Mouse (Mus musculus) left cerebral cortex, postnatal 4 days (tissue): ENCODE data around the gene Ms4a6b. TPM values are rescaled to one million over a fixed set of nuclear protein-coding genes. Genes with fewer than 3 reads are reported as not detected.
"Not testable (repeated sequence)": the region's sequence is repeated elsewhere in the genome, so short reads cannot be mapped to it uniquely, and the experiment has no call there.

Experiments used
- DNase-seq: peaks from one replicate; pipeline ENCODE4 v3.0.0-alpha.2; 2022
- intact Hi-C: fragments of 180-260 bp; cut with DNase I; formaldehyde crosslinking; loops from one replicate; pipeline ENCODE4 v1.15.1; 2025
- total RNA-seq, 2 experiments: library from RNA; stranded (reverse); gene quantifications; 2 replicates each; pipeline ENCODE4 v1.2.3; 2021

Gene Ms4a6b
- total RNA-seq = 1 to 10 TPM; 1.0 to 1.4 TPM

DNA sequence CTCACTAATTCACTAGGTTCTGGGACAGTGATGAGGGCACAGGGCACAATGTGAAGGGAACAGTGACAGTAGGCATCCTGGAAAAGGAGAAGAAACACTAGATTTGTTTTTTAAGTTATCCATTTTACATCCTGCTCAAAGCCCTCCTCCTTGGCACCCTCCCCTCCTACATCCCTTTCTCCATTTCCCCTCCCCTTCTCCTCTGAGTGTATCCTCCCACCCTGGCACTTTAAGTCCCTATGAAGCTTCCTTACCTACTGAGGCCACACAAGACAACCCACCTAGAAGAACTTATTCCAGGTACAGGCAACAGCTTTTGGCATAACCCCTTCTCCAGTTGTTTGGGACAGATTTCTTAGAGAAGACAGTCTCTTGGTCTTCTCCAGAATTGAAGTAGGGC lies at the start of gene Ms4a6b:
Gene Ms4a6b (plus strand): TSS at position 267 of the 400 bp plus-strand sequence.
- DNase-seq = no peak

GRCm38 (mm10) chr19:11468361-11468760 lies 48.0 kb upstream of the Ms4a6b start:
- DNase-seq, intact Hi-C loops: not testable (repeated sequence)

More for the DNA sequence above, at the start of gene Ms4a6b:
- intact Hi-C loops = no loop called here

DNA sequence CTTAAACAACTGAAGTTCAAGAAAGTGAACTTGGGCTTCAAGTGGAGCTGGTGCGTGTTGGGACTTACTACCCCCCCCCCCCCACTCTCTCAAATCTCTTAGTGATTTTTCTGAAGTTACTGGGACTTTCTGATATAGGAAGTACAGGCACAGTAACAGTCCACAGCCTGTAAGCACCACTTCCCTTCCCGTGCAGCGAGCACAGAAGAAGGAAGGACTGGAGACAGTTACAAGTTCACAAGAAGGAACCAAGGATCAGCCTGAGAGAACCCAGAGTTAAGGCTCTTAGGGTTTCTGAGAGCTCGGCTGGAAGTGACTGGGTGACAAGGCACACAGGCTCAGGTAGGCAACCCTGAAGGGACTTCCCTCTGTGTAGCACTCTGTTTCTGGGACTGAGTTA lies 47.1 kb upstream of the Ms4a6b start, which contains the start of gene Ms4a6c:
Gene Ms4a6c (plus strand): TSS at position 152 of the 400 bp plus-strand sequence.
- DNase-seq, intact Hi-C loops: not testable (repeated sequence)

GRCm38 (mm10) chr19:11479714-11480113 lies 36.6 kb upstream of the Ms4a6b start:
- no peak for DNase-seq
- intact Hi-C loops = no loop called here

GRCm38 (mm10) chr19:11482684-11483083 lies 33.6 kb upstream of the Ms4a6b start:
- DNase-seq = no peak
- intact Hi-C loops = no loop called here

- DNase-seq = no peak
- intact Hi-C loops = no loop called here
Observed at GRCm38 (mm10) chr19:11483941-11484340, 32.4 kb upstream of the Ms4a6b start.

DNA sequence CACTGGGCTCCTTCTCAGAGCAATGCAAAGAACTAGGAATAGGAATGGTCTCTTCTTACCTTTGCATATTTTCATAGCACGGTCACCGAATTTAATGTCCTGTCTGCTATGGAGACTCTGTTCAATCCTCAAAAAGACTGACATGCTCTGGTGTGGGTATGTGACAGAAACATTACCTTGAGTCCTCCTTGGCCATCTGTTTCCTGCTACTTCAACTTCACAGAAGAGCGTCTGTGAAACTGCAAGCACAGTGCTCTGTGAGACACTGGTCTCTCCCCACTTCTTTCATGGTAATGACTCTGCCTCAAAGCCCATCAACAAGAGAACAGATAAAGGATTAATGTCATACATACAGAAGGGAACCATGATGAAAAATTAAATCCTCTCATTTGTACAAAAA lies 31.9 kb upstream of the Ms4a6b start:
- intact Hi-C loops = no loop called here
- DNase-seq = no peak

GRCm38 (mm10) chr19:11485266-11485665 lies 31.0 kb upstream of the Ms4a6b start:
- no peak for DNase-seq
- intact Hi-C loops = no loop called here

- intact Hi-C loops = no loop called here
- DNase-seq = no peak
Observed at GRCm38 (mm10) chr19:11485746-11486145, 30.6 kb upstream of the Ms4a6b start, which contains the start of gene Gm8369. Gm8369 (plus strand) TSS chr19:11485938.

GRCm38 (mm10) chr19:11486599-11486998 lies 29.7 kb upstream of the Ms4a6b start:
- DNase-seq = no peak
- intact Hi-C loops = no loop called here

DNA sequence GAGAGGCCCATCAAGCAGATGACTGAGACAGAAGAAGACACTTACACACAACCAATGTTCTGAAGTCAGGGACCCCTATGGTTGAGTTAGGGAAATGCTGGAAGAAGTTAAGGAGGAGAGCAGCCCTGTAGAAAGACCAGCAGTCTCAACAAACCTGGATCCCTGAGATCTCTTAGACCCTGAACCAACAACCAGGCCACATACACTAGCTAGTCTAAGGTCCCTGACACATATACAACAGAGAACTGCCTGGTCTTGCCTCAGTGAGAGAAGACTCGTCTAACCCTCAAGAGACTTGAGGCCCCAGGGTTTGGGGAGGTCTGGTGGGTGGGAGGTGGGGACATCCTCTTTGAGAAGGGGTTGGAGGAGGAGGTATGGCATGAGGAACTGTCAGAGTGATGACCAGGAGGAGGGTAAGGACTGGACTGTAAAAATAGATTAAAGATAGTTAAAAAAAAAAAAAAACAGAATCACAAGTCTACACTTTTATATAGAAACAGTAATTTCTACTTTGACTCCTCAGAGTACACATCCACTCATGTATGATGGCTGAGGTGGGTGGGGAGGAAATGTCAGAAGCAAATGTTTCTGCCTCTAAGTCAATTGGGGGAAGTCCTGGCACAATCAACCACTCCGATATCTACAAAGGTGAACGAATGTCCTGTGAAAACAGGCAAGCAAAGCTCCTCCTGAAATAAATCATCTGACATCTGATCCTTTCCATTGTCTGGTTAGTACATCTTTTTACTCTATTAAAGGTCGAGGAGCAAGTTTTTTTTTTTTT lies 24.7 kb upstream of the Ms4a6b start:
- DNase-seq = no peak
- intact Hi-C loops = no loop called here

DNA sequence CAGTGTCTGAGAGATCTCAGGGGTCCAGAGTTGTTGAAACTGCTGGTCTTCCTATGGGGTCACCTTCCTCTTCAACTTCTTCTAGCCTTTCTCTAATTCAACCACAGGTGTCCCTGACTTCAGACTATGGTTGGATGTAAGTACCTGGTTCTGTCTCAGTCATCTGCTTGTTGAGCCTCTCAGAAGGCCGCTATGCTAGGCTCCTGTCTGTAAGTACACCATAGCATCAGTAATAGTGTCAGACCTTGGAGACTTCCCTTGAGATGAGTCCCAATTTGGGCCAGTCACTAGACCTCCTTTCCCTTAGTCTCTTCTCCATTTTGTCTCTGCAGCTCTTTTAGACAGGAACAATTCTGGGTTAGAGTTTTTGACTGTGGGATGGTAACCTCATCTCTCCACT lies 23.6 kb upstream of the Ms4a6b start:
- no peak for DNase-seq
- intact Hi-C loops = no loop called here

DNA sequence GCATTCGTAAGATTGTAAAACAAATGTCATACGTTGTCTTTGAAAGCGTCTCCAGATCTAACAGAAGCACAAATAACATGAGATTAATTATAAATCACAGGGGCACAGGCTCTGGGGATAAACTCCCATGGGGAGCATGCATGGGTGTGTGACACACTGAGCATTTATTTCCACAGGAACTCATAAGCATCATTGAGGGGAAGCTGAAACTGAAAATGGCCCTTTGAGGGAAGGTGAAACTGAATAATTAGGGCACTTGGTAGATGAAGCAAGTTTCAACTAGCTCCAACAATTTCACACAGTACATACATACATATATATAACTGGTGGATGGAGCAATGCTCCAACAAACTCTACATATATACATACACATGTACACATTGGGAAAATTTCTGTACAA lies 21.8 kb upstream of the Ms4a6b start:
- intact Hi-C loops = no loop called here
- DNase-seq = no peak

DNA sequence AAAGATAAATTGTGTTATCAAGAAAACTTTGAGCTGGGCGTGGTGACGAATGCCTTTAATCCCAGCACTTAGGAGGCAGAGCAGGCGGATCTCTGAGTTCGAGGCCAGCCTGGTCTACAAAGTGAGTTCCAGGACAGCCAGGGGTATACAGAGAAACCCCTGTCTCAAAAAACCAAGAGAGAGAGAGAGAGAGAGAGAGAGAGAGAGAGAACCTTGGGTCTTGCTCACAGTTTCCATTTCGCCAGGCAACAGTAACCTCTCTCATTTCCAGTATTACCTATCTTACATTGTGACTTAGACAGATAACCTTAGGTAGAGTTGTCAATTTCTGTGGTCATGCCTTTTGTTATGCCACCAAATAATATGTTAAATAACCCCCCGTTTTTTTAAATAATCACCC lies 20.0 kb upstream of the Ms4a6b start:
- intact Hi-C loops = no loop called here

DNA sequence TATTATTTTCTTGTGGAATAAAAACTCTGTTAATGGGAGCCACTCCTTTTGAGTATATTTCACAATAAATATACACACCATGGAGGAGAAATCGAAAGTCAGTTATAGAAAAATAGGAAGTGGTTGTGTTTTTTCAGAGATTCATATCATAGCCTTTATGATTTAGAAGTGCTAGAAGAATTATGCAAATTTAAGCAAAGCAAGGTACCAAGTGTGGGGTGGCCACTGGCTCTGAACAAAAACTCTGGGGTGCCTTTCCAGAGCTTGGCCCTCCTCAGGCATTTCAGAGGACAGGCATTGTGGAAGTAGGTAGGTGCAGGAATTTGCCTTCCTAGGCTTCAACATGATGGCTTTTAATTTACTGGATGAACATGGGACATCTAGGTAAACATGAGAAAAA lies 19.0 kb upstream of the Ms4a6b start:
- DNase-seq, intact Hi-C loops: not testable (repeated sequence)

More for the DNA sequence above, 20.0 kb upstream of the Ms4a6b start:
- no peak for DNase-seq

- no peak for DNase-seq
- intact Hi-C loops = no loop called here
Observed at GRCm38 (mm10) chr19:11500796-11501195, 15.5 kb upstream of the Ms4a6b start.

DNA sequence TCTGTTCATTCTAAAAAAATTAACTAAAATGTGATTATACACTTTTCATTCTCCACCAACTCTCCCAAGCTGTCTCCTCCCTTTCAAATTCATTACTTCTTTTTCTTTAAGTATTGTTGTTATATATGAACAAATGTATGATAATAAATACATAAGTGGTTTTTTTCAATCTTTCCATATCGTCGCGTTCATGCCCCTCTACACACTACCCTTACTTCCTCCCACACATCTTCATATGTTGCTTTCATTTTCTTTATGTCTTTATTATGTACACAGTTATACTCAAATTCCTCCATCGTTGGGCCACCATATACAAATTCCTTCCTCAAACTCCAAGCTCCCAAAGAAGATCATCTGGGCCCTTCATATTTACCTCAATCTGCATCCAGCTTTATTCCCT lies 15.0 kb upstream of the Ms4a6b start:
- intact Hi-C loops = no loop called here
- no peak for DNase-seq

- no peak for DNase-seq
- intact Hi-C loops = no loop called here
Observed at GRCm38 (mm10) chr19:11504857-11505256, 11.5 kb upstream of the Ms4a6b start.

DNA sequence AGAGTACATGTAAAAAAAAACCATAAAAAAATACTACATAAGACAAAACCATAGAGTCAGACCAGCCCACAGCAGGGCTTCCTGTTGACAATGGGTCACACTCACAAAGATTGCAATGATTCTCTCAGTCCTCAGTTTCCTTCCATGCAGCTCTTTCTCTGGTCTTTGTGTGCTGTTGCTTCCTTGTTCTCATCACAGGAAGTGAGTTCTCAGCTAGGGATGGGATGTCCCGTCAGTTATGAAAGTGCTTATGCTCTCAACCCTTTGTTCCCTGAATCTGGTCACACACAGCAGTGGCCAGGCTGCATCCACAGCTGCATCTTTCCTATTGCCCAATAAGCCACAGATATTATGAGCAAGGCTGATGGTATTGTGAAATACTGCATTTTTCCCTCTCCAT lies 2.9 kb upstream of the Ms4a6b start:
- no peak for DNase-seq
- intact Hi-C loops = no loop called here

DNA sequence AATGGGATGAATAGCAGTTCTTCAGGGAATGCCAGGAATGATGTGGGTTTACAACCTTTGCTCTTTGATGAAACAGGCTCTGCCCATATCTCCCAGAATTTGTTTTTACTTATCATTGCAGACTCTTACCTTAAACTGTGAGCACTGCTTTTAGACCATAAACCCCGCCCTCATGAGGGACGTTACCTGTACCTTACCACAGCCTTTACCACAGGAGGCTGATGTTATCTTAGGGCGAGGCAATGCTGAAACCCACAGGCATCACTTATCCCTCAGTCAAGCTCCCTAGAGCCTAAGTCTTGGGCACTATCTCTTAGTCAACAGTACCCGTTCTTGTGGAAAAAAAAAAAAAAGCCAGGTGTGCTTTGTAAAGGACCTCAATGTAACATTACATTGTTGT lies 533 bp downstream of the Ms4a6b start:
- no peak for DNase-seq
- intact Hi-C loops = no loop called here

DNA sequence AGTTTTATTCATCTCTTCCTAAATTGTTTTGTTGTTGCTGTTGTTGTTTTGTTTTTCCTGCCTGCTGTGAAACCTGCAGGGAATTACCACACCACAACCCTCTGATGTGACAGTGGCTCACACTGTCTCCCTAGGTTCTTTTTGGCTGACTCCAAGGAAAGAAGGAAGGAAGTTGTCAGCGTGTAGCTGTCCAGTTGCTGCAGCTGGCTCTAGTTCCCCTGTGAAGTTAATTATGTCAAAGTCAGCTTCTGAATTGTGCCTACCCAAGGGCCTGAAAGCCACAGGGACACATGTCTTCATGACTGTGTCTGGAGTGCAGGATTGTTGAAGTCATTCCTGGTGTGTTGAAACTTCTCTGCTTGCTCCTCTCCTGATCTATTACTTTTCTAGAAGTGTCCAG lies 1.1 kb downstream of the Ms4a6b start:
- intact Hi-C loops, DNase-seq: not testable (repeated sequence)

- DNase-seq, intact Hi-C loops: not testable (repeated sequence)
Observed at GRCm38 (mm10) chr19:11518356-11518755, 2.0 kb downstream of the Ms4a6b start.

DNA sequence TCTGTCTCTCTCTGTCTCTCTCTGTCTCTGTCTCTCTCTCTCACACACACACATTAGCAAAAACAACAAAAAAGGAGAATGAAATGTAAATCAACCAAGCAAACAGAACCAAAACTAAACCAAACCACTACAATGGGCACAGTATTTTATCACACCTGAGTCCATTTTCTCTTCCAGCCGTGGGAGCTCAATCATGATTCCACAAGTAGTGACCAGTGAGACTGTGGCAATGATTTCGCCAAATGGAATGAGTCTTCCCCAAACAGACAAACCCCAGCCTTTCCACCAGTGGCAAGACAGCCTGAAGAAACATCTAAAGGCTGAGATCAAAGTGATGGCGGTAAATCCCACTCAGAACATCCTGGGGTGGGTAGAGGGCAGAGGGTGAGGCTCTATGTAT lies 3.8 kb downstream of the Ms4a6b start:
- intact Hi-C loops = no loop called here

More for the DNA sequence above, 3.8 kb downstream of the Ms4a6b start:
- no peak for DNase-seq
